Mouse (Mus musculus): ENCODE data around the gene Olig1.
"Not testable (repeated sequence)": the region's sequence is repeated elsewhere in the genome, so short reads cannot be mapped to it uniquely, and the experiment has no call there.

Gene Olig1

DNA sequence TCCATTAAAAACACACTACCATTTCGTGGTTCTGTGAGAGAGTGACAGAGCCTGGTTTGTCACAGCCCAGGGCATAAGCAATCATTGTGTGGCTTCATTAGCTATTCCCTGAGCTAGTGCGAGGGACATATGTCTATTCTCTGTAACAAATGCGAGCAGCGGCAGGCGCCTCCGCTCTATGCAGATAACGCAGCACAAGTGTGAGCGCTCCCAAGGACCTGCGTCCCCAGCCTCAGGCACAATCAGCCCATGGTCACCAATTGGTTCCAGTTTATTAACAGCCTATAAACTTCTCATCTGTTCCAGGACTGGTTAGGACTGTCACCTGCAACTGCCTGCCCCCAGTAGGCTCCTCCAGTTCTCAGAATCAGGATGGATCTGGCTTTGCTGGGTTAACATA is 23.3 kb upstream of the Olig1 start:
- no peak for DNase-seq (ENCODE audit: low read depth)

DNA sequence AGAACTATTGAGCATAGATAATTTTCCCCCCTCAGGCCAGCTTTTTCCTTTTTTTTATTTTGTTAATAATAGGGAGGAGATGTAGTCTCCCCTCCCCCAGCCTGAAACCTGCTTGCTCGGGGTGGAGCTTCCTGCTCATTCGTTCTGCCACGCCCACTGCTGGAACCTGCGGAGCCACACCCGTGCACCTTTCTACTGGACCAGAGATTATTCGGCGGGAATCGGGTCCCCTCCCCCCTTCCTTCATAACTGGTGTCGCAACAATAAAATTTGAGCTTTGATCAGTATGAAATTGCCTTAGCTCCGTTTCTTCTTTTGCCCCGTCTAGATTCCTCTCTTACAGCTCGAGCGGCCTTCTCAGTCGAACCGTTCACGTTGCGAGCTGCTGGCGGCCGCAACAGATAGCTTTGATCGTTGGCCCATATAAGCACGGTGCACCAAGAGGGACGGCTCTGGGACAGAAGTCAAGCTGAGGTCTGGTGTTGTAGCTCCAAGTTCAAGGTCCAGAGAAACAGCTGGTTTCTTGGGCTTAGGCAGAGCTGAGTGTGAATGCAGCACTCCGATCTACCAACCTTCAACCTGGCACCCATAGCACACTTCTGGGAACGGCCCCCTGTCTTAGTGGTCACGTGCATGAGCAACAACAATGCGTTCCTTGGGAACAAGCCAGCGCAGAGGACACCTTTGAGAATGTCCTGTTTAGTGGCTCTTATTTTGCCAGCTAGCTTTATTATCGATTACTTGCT is 14.0 kb upstream of the Olig1 start:
- DNase-seq (ENCODE audit: low read depth) = not testable (repeated sequence)

DNA sequence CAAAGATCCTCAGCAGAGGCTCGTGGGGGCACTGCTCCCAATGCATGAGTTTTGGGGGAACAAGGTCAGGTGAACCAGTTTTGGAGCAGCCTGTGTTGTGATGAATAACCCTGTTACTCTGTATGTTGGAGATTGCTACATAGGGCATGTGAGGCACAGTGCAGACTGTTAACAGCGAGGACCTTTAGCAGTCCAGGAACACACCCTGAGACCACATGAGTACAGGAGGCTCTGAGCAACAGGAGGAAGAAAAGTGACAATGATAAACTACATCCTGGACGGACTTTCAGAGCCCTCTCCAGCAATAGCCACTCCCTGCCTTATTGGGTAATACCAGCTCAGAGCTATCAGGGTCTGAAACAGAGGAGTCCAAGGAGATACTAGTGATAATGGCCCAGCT is 10.6 kb upstream of the Olig1 start:
- DNase-seq (ENCODE audit: low read depth) = no peak

DNA sequence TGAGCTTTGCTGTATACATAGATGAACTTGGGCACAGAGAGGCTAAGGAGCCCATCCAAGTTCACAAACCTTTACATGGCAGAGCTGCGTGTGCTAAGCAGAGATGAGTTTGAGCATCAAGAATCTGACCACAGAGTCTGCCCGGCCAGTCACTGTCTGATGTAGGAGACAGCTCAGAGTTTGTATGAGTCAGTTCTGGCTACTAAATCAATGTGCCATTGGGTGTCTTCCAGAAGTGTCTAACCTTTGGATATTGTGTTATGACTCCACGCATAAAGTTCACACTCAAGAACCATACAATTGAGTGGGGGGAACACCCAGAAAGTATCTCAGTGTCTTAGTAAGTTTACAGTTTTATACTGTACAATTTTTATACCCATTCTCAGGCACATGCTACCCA is 8.7 kb upstream of the Olig1 start:
- DNase-seq (ENCODE audit: low read depth) = no peak

DNA sequence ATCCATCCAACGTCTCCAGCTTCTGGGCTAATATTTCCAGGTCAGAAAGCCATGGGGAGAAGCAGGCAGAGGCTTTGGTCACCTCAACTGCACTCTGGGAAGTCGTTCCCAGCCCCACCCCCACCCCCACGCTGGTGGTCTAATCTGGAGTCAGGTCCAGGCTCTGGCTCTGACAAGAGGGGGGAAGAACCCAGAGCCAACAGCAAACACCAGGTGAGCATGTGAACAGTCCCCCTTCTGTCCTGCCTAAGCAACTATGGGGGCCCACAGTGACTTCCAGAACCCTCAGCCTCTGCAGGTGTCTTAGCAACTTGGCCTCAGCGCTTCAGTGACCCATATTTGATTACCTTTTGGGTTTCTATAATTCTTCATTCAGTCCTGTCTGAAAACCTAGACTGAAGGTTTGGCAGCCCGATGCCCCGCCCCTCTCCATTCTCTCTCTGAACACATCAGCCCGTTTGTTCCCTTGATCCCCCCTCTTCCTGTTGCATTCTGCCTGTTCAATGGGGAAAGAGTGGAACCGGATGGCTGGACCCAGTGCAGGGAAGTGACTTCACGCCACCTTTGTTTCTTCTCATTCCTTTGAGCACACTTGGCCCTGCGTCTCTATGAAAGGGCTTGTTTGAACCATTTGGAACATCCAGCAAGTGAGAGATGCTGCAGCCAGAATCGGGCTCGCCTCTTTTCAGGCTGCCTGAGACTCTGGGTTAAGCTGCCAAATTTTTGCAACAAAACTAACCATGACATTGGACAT is 6.9 kb upstream of the Olig1 start:
- no peak for DNase-seq (ENCODE audit: low read depth)

DNA sequence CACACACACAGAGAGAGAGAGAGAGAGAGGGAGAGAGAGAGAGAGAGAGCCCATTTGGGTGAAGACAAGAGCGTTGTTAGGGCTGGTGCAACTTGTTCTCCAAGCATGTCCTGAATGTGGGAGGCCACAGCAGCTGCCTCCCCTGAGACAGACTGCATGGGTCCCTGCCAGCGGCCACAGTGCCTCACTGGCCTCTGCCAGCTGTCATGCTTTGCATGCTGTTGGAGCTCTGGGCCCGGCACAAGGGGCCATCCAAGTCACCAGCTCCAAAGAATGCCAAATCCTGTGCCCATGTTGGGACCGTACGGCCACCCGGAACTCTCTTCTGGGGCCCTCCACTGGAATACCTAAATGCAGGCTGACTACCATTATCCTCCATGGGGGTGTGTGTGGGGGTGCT is 3.6 kb upstream of the Olig1 start:
- DNase-seq (ENCODE audit: low read depth) = no peak

DNA sequence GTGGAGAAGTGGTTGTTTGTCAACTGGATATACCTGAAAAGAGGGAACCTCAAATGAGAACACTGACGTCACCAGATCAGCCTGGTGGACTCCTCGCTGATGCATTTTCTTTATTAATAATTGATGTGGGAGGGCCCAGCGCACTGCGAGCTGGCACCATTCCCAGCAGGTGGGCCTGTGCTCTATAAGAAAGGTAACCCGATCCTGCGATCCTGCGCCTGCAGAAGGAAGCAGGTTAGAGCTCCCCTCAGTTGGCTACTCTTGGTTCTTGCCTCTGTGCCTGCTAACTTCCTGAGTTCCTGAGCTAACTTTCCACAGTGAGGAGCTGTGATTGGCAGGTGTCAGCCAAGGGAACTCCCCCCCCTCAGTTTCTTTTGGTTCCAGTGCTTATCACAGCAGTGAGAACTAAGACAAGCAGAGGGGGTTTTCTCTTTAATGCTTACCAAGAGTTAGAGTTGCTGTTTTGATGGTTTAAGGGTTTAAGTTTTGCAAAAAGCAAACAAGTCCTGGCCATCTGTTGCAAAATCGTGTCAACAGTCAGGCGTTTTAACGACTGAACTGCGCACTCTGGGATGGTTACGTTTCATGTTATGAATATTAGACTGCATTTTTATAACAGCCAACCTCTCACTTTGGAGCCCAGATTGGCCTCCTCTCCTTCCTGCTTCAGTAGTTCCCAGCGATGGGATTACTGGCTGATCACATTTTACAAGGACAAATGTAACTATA is 684 bp upstream of the Olig1 start:
- no peak for DNase-seq (ENCODE audit: low read depth)

DNA sequence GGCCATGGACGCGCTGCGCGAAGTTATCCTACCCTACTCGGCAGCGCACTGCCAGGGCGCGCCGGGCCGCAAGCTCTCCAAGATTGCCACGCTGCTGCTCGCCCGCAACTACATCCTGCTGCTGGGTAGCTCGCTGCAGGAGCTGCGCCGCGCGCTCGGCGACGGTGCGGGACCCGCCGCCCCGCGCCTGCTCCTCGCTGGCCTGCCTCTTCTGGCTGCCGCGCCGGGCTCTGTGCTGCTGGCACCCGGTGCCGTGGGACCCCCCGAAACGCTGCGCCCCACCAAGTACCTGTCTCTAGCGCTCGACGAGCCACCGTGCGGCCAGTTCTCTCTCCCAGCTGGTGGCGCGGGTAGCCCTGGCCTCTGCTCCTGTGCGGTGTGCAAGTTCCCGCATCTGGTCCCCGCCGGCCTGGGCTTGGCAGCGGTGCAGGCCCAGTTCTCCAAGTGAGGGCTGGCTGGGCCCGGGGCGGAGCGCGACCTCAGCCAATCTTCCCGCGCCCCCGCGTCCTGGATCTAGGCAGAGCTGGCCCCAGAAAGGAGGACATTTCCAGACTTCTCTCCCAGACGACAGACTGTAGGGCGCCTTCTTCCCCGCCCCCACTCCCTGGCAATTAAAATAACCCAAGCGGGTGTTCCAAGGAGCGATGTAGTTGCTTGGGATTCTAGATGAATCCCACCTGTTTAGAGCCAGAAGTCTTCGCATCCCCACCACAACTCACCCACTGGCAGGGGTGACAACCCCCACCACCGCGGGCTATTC is 820 bp downstream of the Olig1 start:
- no peak for DNase-seq (ENCODE audit: low read depth)

DNA sequence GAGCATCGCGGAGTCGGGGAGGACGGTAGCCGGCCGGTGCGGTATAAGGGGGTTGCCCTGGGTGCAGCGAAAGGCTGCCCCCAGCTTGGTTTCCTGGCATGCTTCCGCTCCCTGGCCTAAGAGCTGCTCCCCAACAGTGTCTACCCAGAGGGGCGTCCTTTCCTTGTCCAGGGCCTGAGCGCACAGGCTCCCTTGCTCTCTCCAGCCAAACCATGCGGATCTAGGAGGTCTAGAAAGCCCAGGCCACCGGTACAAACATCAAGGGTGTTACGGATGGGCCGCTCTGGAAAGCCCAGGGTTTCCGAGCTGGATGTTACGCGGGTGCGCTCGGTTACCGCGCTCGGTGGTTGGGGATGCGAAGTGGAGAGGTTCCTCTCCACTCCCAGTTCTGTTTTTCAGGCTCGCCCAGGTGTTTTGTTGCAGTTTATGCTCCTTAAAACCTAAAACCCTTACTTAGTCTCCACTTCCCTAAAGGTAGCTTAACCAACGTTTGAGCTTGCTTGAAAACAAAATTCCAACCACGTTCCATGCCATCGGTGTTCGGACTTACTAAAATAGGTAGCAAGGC is 1.5 kb downstream of the Olig1 start:
- DNase-seq (ENCODE audit: low read depth) = no peak

DNA sequence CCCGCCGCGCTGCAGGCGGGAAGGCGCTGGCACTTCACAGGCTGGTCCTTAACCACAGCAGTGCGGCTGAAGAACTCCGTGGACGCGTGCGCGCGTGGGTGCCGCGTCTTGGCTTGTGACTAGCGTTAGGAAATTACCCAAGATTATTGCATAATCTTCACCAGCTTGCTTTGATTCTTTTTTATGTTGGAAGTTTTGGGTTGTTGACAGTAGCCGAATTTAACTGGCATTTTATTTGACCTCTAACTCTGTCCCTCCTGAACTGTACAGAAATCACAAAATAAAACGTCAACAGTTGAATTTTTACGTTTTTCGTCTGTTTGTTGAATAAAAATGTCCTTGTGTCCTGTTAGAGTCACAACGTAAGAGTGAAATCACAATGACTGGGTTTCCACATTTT is 2.1 kb downstream of the Olig1 start:
- DNase-seq (ENCODE audit: low read depth) = no peak

DNA sequence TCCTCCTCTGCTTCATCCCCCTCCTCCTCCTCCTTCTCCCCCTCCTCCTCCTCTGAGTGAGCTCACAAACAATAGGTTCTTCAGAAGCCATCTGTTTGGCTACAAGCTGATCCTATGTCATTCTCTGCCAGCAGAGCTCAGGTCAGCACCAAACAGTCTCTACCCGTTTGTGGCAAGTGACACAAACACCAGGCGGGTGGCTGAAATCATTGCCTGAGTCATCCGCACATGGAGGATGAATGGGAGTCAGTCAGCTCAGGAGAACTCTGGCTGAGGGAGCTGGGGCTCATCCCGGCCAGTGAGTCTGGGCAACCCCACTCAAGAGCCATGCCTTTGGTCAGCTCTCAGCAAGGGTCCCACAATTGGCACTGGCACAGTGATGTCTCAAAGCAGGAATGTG is 10.9 kb downstream of the Olig1 start:
- no peak for DNase-seq (ENCODE audit: low read depth)

DNA sequence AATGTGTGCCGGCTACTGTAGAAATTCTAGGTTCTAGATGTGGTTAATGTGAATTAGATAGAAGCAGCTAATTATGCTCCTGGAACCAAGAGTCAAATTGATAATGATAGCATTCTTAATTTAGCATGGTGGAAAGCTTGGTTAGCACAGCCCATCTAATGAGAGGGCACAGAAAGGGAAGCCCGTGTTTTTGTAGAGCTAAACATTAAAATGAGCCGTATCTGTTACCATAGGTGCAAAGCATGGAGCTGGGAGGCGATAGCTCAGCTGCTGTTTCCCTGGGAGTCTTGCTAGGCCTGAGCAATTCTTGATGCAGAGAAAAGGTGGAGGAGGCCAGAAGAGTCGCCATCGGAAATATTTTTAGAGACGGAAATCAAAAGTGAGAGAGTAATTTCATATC is 22.5 kb downstream of the Olig1 start:
- no peak for DNase-seq (ENCODE audit: low read depth)

DNA sequence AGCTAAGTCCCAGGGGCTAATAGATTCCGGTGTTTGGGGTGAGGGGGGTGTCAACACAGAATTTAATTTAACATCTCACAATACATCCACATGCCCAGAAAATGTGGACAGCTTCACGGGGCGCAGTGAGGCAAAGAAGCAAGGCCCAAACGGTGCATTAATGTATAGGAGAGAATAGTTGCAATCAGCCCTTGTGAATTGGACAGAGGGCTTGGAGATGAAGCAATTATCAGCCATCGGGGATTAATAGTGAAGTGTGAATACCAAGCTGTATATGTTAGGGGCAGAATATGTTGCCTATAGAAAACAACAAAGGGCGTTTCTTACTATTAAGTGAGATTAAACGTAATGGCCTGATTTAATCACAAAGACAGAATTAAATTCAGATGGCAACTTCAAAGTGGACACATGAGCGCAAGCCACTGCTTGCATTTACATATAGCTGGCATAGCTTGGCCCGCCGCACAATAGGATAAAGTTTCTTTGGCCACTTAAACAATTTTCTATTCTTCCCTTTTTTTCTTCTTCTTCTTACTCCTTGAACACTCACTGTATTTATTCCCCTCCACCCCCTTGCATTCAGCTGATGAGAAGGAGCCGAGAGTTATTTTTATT is 23.3 kb downstream of the Olig1 start:
- DNase-seq (ENCODE audit: low read depth) = no peak

DNA sequence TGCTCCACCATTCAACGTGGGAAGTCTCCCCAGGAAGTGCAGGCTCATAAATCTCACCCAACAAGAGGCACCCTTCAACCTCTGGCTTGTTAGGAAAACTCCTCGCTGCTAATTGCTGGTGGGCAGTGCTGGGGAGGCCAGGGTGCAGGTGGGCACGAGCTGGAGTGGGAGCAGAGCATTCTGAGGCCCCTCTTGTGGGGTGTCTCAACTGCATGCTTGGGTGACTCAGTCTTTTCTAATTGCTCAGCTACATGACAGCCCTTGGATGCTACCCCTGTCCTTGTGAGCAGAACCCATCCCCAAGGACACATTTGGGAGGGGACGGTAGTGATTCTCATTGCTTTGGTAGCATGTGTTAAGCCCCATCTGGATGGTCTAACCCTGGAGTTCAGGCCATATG is 28.2 kb downstream of the Olig1 start:
- DNase-seq (ENCODE audit: low read depth) = no peak

DNA sequence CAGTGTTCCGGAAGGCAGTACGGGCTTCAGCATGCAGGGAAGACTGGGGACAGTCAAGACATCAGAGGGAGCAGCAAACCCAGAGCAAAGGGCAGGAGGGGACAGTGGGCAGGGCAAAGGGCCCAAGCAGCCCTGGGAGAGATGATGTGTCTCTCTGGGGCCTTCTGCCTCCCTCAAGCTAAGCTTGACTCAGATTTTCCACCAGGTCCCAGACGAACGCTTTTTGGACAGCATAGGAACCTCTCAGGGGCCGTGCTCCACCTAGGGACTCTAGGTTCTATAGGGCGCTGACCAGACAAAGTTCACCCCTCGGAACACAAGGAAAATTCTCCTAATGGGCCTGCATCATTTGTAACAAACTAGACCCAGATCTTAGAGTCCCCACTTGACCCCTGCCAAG is 29.8 kb downstream of the Olig1 start:
- no peak for DNase-seq (ENCODE audit: low read depth)

DNA sequence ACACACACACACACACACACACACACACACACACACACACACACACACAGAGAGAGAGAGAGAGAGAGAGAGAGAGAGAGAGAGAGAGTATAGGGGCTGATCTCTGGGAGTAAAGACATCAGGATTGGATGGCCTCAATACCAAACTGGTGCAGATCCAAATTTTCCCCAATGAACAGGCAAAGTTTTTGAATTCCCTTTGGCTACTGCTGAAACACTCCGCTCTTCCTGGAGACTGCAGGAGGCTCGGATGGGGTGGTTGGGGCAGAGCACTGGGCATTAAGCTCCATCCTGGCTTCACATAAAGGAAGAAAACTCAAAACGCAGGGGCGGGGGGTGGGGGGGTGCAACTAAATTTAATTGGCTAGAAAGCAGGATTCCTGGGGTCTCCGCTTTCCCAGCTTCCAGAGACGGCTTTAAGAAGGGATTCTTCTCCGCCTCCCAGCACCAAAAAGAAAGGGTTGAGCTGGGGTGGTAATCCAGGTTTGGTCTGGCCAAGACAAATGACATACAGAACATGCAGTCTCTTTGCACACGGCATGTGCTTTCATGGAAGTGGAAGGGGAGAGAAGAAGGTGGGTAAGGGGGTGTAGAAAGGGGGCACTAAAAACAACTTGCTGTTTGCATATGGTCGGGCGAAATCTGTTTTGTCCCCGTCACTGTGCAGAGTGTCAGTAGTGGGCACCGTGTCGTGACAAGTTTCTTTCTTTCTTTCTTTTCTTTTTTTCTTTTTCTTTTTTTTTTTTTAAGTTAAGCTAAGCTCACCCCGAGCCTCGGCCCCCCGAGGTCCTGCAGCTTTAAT is 31.3 kb downstream of the Olig1 start:
- no peak for DNase-seq (ENCODE audit: low read depth)

DNA sequence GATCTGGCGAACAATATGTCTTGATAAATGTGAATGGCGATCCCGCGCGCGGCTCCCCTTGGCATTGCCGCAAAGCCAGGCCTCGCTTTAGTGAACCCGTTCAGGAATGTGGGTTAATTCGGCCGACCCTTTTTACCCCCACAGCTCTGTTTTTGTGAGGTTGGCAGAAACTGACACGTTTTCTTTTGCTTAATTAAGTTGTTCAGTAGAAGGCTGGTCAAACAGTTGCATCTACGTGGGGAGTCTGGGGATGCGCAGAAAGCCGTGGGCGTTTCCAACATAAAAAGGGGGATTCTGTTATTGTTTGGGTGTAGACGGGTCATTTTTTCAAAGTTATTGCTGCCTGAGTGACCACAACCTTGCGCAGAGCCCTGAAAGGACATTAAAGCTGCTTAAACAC is 31.9 kb downstream of the Olig1 start:
- DNase-seq (ENCODE audit: low read depth) = no peak

DNA sequence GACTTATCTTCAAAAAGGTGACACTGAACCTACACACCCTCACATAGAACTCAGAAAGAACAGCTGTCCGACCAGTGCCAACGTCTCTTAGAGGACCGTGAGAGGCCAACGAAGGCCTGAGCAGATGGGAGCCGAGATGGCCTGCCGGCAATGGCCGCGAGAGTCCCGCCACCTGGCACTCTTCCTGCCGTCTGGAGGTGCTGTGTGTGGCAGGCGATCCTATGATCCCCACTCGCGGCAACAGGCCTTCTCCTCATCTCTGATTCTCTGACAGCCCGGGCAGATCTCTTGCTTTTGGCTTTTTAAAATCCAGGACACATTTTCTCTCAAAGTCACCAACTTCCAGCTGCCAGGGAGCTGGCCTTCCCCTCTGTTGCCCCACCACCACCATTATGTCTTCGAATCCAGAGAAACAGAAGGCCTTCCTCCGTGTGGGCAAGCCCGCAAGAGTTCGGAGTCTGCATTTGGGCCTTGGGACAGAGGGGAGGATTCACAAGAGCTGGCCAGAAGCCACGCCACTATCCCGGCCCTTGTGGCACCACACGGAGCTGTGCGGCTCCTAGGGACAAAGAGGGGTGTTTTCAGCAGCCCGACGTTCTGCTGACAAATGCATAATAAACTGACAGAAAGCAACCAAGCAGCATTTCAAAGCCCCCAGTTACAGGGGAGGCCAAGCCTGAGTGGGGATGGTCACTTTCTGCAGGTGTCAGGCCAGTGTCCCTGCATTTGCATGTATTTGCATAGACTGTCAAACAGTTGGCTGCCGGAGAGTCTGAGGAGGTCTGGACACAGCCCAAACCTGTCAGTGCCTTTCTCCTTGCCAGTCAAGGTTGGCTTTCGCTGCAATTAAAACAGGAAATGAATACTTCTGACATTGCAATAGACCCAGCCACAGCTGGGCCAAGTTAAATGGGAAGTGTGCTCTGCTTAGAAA is 34.5 kb downstream of the Olig1 start:
- DNase-seq (ENCODE audit: low read depth) = peak; percentile 9

DNA sequence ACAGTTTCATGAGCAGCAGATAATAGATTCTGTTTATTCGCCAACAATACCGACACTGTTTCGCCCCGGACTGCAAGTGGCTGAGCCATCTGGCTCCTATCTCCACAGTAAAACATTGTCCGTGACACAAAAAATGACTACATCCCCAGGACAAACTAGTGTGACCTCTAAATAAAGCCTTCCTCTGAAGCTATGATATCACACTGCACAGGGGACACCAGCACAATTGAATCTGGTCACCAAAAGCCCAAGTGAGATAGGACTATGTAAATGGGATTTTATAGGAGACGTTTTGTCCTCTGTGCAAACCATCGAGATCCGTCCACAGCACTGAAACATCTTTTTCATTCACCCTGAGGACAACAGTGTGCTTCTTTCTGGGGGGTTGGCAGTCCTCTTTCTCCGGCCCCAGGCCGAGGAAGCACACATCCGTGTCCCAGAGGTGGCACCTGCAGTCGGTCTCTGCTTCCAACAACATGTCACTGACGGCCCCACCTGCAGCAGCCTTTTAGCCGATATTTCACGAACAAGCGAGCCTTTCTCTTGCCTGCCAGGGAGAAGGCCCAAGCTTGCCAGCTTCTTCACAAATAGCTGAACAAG is 36.0 kb downstream of the Olig1 start:
- DNase-seq (ENCODE audit: low read depth) = no peak

Data from c-Kit-positive CD71-negative TER-119-negative erythroid progenitor cells, embryonic 14.5 days (primary cell).